Mouse (Mus musculus) bone marrow macrophage, adult 2 months (primary cell): ENCODE data around the gene 1700022I11Rik.

Experiments
- CTCF ChIP-seq: IDR thresholded peaks from 2 replicates; pipeline ENCODE4 v1.5.1; 2012; ENCODE audit warnings: low read depth, mild to moderate bottlenecking, low read length, moderate library complexity
- POLR2A ChIP-seq: IDR thresholded peaks from 2 replicates; pipeline ENCODE4 v1.6.1; 2012; ENCODE audit warnings: mild to moderate bottlenecking, low read depth, low read length, borderline replicate concordance

GRCm38 (mm10) chr4:42920726-42921125 is 48.7 kb upstream of the 1700022I11Rik start:
- TF ChIP-seq CTCF (no peak), POLR2A (no peak)
